Mouse (Mus musculus): ENCODE measurements around the gene Atxn7.

- TF ChIP-seq CTCF (IDR thresholded peaks at IDR 0.05; ENCODE audit: low read depth, low read length): no peak
- no peak for TF ChIP-seq POLR2A (IDR thresholded peaks at IDR 0.05; ENCODE audit: insufficient read depth, low read length)
Observed at GRCm38 (mm10) chr14:14090571-14090970, 129.3 kb downstream of the Atxn7 start.
